Mouse (Mus musculus): ENCODE measurements around the gene Prkg1. TPM values are rescaled to one million over a fixed set of nuclear protein-coding genes. Genes with fewer than 3 reads are reported as not detected.

The Prkg1 gene
- polyA plus RNA-seq, 1 experiment from 2014 or later = 16.8 TPM

- H3K4me2 ChIP-seq (replicated peaks) = peak overlapping the region; percentile 91
- no peaks in the 10 kb centered on the region for H3K27me3 ChIP-seq
- H3K9me3 ChIP-seq = no peaks in the 10 kb centered on the region
- WGBS = under 1% methylated on average over 56 of the region's 56 CpGs
- H3K36me3 ChIP-seq = no peaks in the 10 kb centered on the region
- ATAC-seq (ENCODE audit: insufficient number of reproducible peaks, insufficient read depth, low FRiP score, low TSS enrichment) = 0 out of 2 replicates have a peak, but pooled peaks have one; percentile 26
- H3K9ac ChIP-seq = peak overlapping the region; percentile 65
- H3K4me1 ChIP-seq = peaks cover 24% of the 10 kb centered on the region
- H3K4me3 ChIP-seq = peak overlapping the region; percentile 64
- H3K27ac ChIP-seq = peak overlapping the region; percentile 69
Observed at GRCm38 (mm10) chr19:31763951-31764800, 657 bp downstream of the Prkg1 start.

DNA sequence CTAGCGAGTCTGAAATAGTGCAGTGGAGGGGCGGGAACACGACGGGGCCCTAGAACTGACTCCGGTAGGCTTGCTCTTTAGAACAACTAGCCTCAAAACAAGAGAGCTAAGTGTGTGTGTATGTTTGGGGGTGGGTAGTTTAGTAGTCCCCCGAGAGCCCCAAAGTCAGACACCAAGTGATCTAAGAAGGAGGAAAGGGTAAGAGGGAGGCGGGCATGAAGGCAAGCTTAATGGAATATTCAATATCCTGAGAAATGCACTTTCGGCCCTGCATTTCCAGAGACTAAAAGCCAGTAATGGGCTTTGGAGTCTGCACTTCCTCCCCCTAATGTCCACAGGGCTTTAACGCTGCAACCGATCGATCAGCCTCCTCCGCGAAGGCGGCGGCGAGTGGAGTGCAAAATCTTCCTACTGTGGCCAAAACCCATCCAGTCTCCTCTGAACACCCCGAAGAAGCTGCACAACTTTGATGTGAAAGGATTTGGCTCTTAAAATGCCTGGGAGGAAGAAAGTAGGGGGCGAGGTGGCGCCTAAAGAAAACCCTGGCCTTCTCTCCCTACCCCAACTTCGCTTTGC is 1.5 kb downstream of the Prkg1 start:
- no peaks in the 10 kb centered on the region for H3K9me3 ChIP-seq
- H3K36me3 ChIP-seq = no peaks in the 10 kb centered on the region
- no peaks in the 10 kb centered on the region for H3K27me3 ChIP-seq
- H3K4me2 ChIP-seq (replicated peaks) = peak overlapping the region; percentile 91
- H3K27ac ChIP-seq = peak overlapping the region; percentile 69; the same call in 1 of the 2 replicates
- peaks cover 24% of the 10 kb centered on the region for H3K4me1 ChIP-seq
- ATAC-seq (ENCODE audit: insufficient number of reproducible peaks, insufficient read depth, low FRiP score, low TSS enrichment) = no peak
- 4% methylated on average over 20 of the region's 20 CpGs for WGBS
- peak overlapping the region; percentile 65 for H3K9ac ChIP-seq
- H3K4me3 ChIP-seq = peak overlapping the region; percentile 64

- H3K4me2 ChIP-seq (replicated peaks) = peak overlapping the region; percentile 91
- no peaks in the 10 kb centered on the region for H3K36me3 ChIP-seq
- H3K9me3 ChIP-seq = no peaks in the 10 kb centered on the region
- H3K27me3 ChIP-seq = no peaks in the 10 kb centered on the region
- H3K4me3 ChIP-seq = peak overlapping the region; percentile 64
- H3K9ac ChIP-seq = peak overlapping the region; percentile 65
- H3K27ac ChIP-seq = peak overlapping the region; percentile 69; the same call in 1 of the 2 replicates
- no peak for ATAC-seq (ENCODE audit: insufficient number of reproducible peaks, insufficient read depth, low FRiP score, low TSS enrichment)
- H3K4me1 ChIP-seq = peaks cover 24% of the 10 kb centered on the region
- under 1% methylated on average over 24 of the region's 24 CpGs for WGBS
Observed at GRCm38 (mm10) chr19:31762411-31763245, 2.2 kb downstream of the Prkg1 start.

DNA sequence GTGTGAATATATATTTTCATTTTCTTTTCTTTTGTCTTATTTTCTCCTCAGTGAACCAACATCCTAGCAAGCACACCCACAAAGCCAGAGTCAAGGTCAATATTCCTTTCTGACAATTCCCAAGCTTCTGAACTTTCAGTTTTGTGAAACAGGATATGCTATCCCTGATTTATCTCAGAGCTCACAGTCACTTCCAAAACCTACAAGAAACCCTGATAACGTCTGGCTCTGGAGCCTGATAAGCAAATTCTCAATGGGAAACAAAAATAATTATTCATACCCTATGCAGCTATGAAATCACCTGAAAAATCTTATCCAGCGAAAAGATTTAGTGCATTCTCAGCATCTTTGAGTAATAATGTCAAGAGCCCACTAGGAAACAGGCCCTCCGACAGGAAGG is 5.0 kb downstream of the Prkg1 start:
- H3K27ac ChIP-seq = no peak overlapping the region
- H3K36me3 ChIP-seq = no peaks in the 10 kb centered on the region
- H3K4me2 ChIP-seq (replicated peaks) = no peak overlapping the region
- H3K27me3 ChIP-seq = no peaks in the 10 kb centered on the region
- no peak overlapping the region for H3K9ac ChIP-seq
- H3K4me3 ChIP-seq = no peak overlapping the region
- H3K9me3 ChIP-seq = no peaks in the 10 kb centered on the region
- peaks cover 27% of the 10 kb centered on the region for H3K4me1 ChIP-seq
- ATAC-seq (ENCODE audit: insufficient number of reproducible peaks, insufficient read depth, low FRiP score, low TSS enrichment) = no peak
- 45% methylated on average over 3 of the region's 3 CpGs for WGBS

- H3K4me1 ChIP-seq = peaks cover 10% of the 10 kb centered on the region
- peak overlapping the region; percentile 31 for H3K4me2 ChIP-seq (replicated peaks)
- 0 out of 2 replicates have a peak, but pooled peaks have one; percentile 47 for ATAC-seq (ENCODE audit: insufficient number of reproducible peaks, insufficient read depth, low FRiP score, low TSS enrichment)
- H3K27me3 ChIP-seq = no peaks in the 10 kb centered on the region
- no peak overlapping the region for H3K9ac ChIP-seq
- no peak overlapping the region for H3K27ac ChIP-seq
- 34% methylated on average over 11 of the region's 11 CpGs for WGBS
- no peak overlapping the region for H3K4me3 ChIP-seq
- H3K36me3 ChIP-seq = no peaks in the 10 kb centered on the region
- no peaks in the 10 kb centered on the region for H3K9me3 ChIP-seq
Observed at GRCm38 (mm10) chr19:31755929-31756792, 8.7 kb downstream of the Prkg1 start.

- H3K36me3 ChIP-seq = no peaks in the 10 kb centered on the region
- H3K4me3 ChIP-seq = no peak overlapping the region
- no peak overlapping the region for H3K9ac ChIP-seq
- peak overlapping the region; percentile 19; the same call in 1 of the 2 replicates for H3K27ac ChIP-seq
- WGBS = 46% methylated on average over 9 of the region's 9 CpGs
- ATAC-seq (ENCODE audit: insufficient number of reproducible peaks, insufficient read depth, low FRiP score, low TSS enrichment) = no peak
- no peaks in the 10 kb centered on the region for H3K27me3 ChIP-seq
- H3K4me1 ChIP-seq = peaks cover 13% of the 10 kb centered on the region
- H3K9me3 ChIP-seq = no peaks in the 10 kb centered on the region
- no peak overlapping the region for H3K4me2 ChIP-seq (replicated peaks)
Observed at GRCm38 (mm10) chr19:31754642-31755287, 10.1 kb downstream of the Prkg1 start.

- no peak for ATAC-seq (ENCODE audit: insufficient number of reproducible peaks, insufficient read depth, low FRiP score, low TSS enrichment)
- Histone ChIP-seq H3K27ac (no peak overlapping the region), H3K4me2 (replicated peaks) (no peak overlapping the region), H3K9me3 (no peaks in the 10 kb centered on the region), H3K4me3 (no peak overlapping the region), H3K36me3 (no peaks in the 10 kb centered on the region), H3K4me1 (peaks cover 13% of the 10 kb centered on the region), H3K27me3 (no peaks in the 10 kb centered on the region), H3K9ac (no peak overlapping the region)
- whole genome bisulfite sequencing = 60% methylated on average over 11 of the region's 11 CpGs
Observed at GRCm38 (mm10) chr19:31750976-31751676, 13.7 kb downstream of the Prkg1 start.

DNA sequence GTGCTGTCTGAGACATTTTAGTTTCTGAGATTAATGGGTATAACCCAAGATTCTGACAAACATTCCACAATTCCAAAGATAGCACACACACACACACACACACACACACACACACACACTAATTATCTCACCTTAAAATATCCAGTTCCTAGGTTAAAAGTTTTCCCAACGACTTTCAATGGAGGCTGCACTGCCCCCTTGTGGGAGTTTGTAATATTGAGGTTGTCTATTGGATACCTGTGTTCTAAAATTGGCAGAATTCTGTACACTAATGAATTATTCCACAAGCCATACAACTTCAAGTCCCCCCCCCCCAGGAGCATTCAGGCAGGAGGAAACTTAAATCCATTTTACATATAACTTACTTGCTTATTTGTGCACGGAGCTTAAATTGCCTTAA is 18.2 kb downstream of the Prkg1 start:
- H3K9me3 ChIP-seq = no peaks in the 10 kb centered on the region
- no peaks in the 10 kb centered on the region for H3K27me3 ChIP-seq
- WGBS = 16% methylated on average over 2 of the region's 2 CpGs
- no peak overlapping the region for H3K9ac ChIP-seq
- no peak overlapping the region for H3K27ac ChIP-seq
- no peak overlapping the region for H3K4me2 ChIP-seq (replicated peaks)
- no peaks in the 10 kb centered on the region for H3K36me3 ChIP-seq
- 0 out of 2 replicates have a peak, but pooled peaks cover 4% of the 10 kb centered on the region for H3K4me1 ChIP-seq
- H3K4me3 ChIP-seq = no peak overlapping the region
- ATAC-seq (ENCODE audit: insufficient number of reproducible peaks, insufficient read depth, low FRiP score, low TSS enrichment) = no peak

- H3K9ac ChIP-seq = no peak overlapping the region
- H3K4me2 ChIP-seq (replicated peaks) = no peak overlapping the region
- no peaks in the 10 kb centered on the region for H3K27me3 ChIP-seq
- 53% methylated on average over 8 of the region's 8 CpGs for WGBS
- no peak overlapping the region for H3K4me3 ChIP-seq
- no peaks in the 10 kb centered on the region for H3K36me3 ChIP-seq
- no peak overlapping the region for H3K27ac ChIP-seq
- H3K4me1 ChIP-seq = no peaks in the 10 kb centered on the region
- no peak for ATAC-seq (ENCODE audit: insufficient number of reproducible peaks, insufficient read depth, low FRiP score, low TSS enrichment)
- no peaks in the 10 kb centered on the region for H3K9me3 ChIP-seq
Observed at GRCm38 (mm10) chr19:31743241-31744045, 21.4 kb downstream of the Prkg1 start.

Measured in embryonic facial prominence, embryonic 12.5 days (tissue).